20 mouse cellular contexts compared by ENCODE assay signal in the genomic region with DNA sequence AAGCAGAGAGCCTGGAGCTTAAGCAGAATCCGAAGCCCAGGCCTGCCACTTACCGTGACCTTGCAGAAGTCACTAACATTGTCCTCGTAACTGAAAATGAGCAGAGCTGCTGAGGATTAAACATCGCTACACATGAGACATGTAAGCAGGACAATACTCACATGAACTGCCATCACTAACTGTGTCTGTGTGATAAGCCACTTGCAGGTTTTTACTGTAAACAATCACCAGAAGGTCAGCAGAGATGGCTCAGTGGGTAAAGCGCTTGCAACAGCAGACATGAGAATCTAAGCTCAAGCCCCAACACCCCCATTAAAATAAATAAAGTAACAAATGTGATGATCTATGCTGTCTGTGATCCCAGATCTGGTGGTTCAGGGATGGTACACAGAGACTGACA. TPM values are rescaled to one million over a fixed set of nuclear protein-coding genes. Genes with fewer than 3 reads are reported as not detected.
"Had no signal": no experiment of that assay in that cellular context is flagged by ENCODE, and none has a peak within 500 bp of the region (broad histone marks: within the 10 kb centered on the region; RNA-seq: fewer than 3 reads in every experiment).

No protein-coding gene starts in this region.

- ATAC-seq: midbrain, embryonic 13.5 days; midbrain, embryonic 16.5 days had no signal

- H3K9ac ChIP-seq: limb, embryonic 13.5 days; liver, embryonic 14.5 days; lung, embryonic 15.5 days; midbrain, embryonic 13.5 days; neural tube, embryonic 13.5 days; stomach, embryonic 15.5 days had no signal

- H3K9me3 ChIP-seq: limb, embryonic 13.5 days; lung, embryonic 15.5 days; midbrain, embryonic 10.5 days; midbrain, embryonic 13.5 days; neural tube, embryonic 13.5 days; stomach, embryonic 15.5 days had no signal

- H3K27me3 ChIP-seq: limb, embryonic 13.5 days; lung, embryonic 15.5 days; midbrain, embryonic 13.5 days; neural tube, embryonic 13.5 days; stomach, embryonic 15.5 days had no signal

- DNase-seq: left cerebral cortex, postnatal 4 days; retina, postnatal 1 day; right cerebral cortex, postnatal 25 days; spleen, adult 18-20 months; thymus, postnatal 25 days had no signal

- H3K4me2 ChIP-seq: limb, embryonic 13.5 days; liver, embryonic 11.5 days; lung, embryonic 15.5 days; midbrain, embryonic 13.5 days; neural tube, embryonic 13.5 days; stomach, embryonic 15.5 days had no signal

- H3K4me3 ChIP-seq: limb, embryonic 13.5 days; lung, embryonic 15.5 days; midbrain, embryonic 10.5 days; midbrain, embryonic 13.5 days; myocyte; neural tube, embryonic 13.5 days; stomach, embryonic 15.5 days had no signal

- H3K27ac ChIP-seq: limb, embryonic 13.5 days; liver, embryonic 14.5 days; lung, embryonic 15.5 days; midbrain, embryonic 10.5 days; midbrain, embryonic 13.5 days; neural tube, embryonic 13.5 days; stomach, embryonic 15.5 days had no signal

- H3K36me3 ChIP-seq: limb, embryonic 13.5 days; lung, embryonic 15.5 days; midbrain, embryonic 10.5 days; midbrain, embryonic 13.5 days; neural tube, embryonic 13.5 days; stomach, embryonic 15.5 days had no signal

- H3K4me1 ChIP-seq: midbrain, embryonic 10.5 days; midbrain, embryonic 13.5 days; neural tube, embryonic 13.5 days; stomach, embryonic 15.5 days had no signal

RNA-seq across cellular contexts. Expression of a gene that starts 28.2 kb away (rescaled TPM):
- total RNA-seq: megakaryocyte, adult 5-6 weeks; monocyte, adult 5-6 weeks; neutrophil, adult 5-6 weeks had no signal
- polyA plus RNA-seq: myocyte had no signal

RNA-seq across cellular contexts. Expression of a gene that starts 39.7 kb away (rescaled TPM):
- total RNA-seq: layer of hippocampus, adult 18-20 months; layer of hippocampus, postnatal 14 days; left cerebral cortex, postnatal 4 days; monocyte, adult 5-6 weeks; neutrophil, adult 5-6 weeks had no signal
- polyA plus RNA-seq: liver, embryonic 11.5 days; midbrain, embryonic 10.5 days; myocyte had no signal
